Mouse (Mus musculus): Measurements from ENCODE around the gene Elf2.

The Elf2 gene

GRCm38 (mm10) chr3:51322326-51322725, 18.1 kb downstream of the Elf2 start:
- no peak for TF ChIP-seq GATA4 (IDR thresholded peaks at IDR 0.05; ENCODE audit: insufficient replicate concordance, low read length)

GRCm38 (mm10) chr3:51321141-51321540, 19.3 kb downstream of the Elf2 start:
- TF ChIP-seq GATA4 (IDR thresholded peaks at IDR 0.05; ENCODE audit: insufficient replicate concordance, low read length), result no peak

GRCm38 (mm10) chr3:51316876-51317275, 23.6 kb downstream of the Elf2 start:
- no peak for TF ChIP-seq GATA4 (IDR thresholded peaks at IDR 0.05; ENCODE audit: insufficient replicate concordance, low read length)

- TF ChIP-seq GATA4 (IDR thresholded peaks at IDR 0.05; ENCODE audit: insufficient replicate concordance, low read length), result no peak
These were observed 28.8 kb downstream of the Elf2 start for GRCm38 (mm10) chr3:51311638-51312037.

DNA sequence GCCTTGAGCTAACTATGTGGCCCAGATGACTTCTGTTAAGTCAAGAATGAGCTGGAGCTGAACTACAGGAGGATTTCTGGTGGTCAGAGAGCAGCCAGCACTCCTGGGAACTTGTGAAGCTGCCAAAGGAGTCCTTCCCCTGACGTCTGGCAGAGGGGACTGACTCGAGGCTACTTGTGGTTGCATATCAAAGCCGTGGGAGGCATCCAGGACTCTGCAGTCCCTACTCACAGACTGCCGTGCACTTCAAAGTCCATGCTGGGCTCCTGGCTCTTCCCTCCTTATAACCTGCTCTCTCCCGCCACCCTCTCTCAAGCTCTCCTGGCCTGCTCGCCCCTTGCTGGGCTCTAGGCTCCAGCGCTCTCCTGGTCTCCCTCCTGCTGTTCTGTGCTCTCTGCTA, 30.4 kb downstream of the Elf2 start:
- TF ChIP-seq GATA4 (IDR thresholded peaks at IDR 0.05; ENCODE audit: insufficient replicate concordance, low read length), result no peak

DNA sequence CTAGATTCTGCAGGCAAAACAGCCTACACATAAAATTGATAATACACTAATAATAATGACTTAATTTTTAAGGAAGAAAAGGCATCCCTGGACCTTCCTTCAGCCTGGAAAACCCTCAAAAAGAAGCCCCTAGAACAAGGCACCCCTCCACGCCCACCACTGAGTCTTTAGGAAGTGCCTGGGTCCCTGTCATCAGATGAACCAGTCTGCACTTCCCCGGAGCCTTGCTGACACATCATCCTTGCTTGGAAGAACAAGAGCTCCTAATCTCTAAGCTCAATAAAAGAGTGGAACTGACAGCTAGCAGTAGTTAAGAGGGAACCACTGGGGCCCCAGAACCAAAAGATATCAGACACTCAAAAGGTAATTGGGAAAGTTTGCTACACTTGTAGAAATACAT, 33.8 kb downstream of the Elf2 start:
- no peak for TF ChIP-seq GATA4 (IDR thresholded peaks at IDR 0.05; ENCODE audit: insufficient replicate concordance, low read length)

DNA sequence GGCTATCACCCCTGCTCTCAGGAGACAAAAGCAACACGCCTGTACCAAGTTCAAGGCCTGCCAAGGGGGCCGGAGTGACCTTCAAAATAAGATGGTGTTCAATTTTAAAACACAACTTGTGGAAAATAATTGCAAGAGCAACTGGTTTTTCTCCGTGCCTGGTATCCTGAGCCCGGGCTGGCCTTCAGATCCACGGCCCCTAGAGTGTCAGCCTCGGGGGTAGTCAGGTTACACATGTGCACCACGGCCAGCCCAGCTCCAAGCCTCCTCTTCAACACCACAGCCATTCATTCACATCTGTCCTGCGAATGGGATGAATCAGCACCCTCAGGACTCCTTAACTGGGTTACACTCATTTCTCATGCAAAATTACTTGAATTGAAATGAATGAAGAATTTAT, 34.5 kb downstream of the Elf2 start:
- TF ChIP-seq GATA4 (IDR thresholded peaks at IDR 0.05; ENCODE audit: insufficient replicate concordance, low read length), result no peak

- no peak for TF ChIP-seq GATA4 (IDR thresholded peaks at IDR 0.05; ENCODE audit: insufficient replicate concordance, low read length)
These were observed 37.4 kb downstream of the Elf2 start for GRCm38 (mm10) chr3:51302971-51303476.

DNA sequence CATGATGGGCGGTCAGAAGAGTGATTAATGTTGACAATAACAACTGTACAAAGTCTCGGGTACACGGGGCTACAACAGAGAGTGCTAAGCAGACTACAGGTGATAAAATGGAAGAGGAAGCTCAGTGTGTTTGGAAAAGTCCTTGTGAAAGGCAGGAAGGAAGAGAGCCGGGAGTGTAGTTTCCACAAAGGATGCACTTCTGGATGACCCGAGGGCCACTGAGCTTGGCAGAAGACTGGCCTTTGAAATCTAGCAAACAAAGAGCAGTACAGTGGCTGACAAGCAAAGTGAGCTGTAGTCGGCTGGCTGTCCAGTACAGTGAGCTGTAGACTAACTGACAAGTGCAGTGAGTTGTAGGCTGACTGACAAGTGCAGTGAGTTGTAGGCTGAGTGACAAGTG, 38.9 kb downstream of the Elf2 start:
- peak; percentile 24; the same call in 1 of the 2 replicates for TF ChIP-seq GATA4 (IDR thresholded peaks at IDR 0.05; ENCODE audit: insufficient replicate concordance, low read length)

GRCm38 (mm10) chr3:51296790-51297189, 43.7 kb downstream of the Elf2 start:
- TF ChIP-seq GATA4 (IDR thresholded peaks at IDR 0.05; ENCODE audit: insufficient replicate concordance, low read length), result no peak

DNA sequence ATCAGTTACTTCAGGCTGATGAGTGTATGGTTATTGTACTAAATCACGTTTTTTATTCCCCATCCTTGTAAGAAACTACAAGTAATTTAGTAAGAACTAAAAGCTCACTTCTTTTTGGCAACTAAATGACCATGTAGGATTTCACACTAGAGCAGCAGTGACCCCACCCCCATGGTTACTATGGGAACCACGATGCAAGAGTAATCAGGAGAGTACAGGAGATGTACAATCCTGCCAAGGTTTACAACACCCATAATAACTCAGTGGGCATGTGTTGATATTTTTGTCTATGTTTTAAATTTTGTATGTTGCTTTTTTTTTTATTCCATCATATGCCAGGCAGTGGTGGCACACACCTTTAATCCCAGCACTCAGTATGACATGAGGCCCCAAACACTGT, 45.2 kb downstream of the Elf2 start:
- TF ChIP-seq GATA4 (IDR thresholded peaks at IDR 0.05; ENCODE audit: insufficient replicate concordance, low read length), result no peak

DNA sequence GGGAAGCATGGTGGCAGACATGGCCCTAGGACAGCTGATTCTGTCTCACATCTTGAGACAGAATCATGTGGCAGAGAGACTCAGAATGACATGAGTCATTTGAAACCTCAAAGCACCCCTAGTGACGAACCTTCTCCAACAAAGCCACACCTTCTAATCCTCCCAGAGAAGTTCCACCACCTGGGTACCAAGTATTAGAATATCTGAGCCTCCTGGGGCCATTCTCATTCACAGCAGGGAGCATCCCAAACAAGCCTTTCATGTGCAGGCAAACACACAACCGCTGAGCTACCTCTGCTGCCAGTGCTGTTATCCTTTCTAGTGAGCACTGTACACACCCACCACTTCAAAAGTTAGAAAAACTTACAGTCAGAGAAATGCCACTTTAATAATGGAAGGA, 46.2 kb downstream of the Elf2 start:
- TF ChIP-seq GATA4 (IDR thresholded peaks at IDR 0.05; ENCODE audit: insufficient replicate concordance, low read length), result no peak

DNA sequence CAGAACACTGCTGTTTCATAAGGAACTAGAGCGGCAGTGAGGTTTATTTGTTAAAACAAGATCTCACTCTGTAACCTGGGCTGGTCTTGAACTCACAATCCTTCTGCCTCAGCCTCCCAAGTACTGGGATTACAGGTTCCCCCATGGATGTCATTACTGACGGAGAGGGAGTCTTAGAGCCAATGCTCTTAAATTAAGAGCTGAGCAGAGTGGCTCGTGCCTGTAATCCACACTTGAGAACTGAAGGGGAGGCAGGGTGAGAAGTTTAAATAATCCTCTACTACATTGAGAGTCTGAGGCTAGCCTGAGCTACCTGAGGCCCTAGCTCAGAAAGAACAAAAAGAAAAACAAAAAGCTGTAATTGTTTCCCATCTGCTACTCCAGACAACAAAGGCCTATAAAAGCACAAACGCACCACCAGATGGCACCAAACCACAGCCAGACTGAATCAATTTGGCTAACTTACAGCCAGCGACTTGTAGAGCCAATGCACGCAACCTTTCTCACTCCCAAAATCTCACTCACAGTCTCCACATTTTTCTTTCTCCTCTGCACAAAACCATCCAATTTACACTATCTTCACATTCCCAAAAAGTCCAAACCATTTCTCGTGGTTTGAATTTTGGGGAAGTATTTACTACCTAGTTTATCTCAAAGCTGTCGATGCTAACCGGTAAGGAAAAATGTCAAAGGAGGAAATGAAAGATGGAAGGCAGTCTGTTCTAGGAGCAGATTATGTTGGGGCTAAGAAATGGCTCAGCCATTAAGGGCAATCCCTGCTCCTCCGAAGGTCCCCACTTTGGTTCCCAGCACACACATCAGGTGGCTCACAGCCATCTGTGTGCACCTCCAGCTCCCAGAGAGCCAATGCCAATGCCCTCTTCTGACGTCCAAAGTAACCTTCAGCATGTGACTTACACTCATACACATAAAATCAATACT, 51.3 kb downstream of the Elf2 start:
- TF ChIP-seq GATA4 (IDR thresholded peaks at IDR 0.05; ENCODE audit: insufficient replicate concordance, low read length), result no peak

GRCm38 (mm10) chr3:51284375-51284774, 56.1 kb downstream of the Elf2 start:
- TF ChIP-seq GATA4 (IDR thresholded peaks at IDR 0.05; ENCODE audit: insufficient replicate concordance, low read length), result no peak

DNA sequence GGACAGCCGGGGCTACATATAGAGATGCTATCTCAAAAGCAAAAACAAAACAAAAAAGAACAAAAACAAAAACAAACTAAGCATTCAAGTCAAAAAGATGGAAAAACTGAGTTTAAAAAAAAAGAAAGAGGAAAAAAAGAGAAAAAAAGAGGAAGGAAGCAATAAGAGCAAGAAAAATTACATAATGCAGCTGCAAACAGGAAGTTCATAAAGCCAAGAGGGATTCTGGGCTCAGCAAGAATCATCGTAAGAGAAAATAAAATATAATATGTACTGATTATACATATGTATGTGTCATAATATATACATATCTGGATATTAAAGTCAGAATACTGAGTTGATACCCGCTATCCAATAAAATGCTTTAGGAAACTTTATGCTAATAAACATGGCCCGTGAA, 58.7 kb downstream of the Elf2 start:
- TF ChIP-seq GATA4 (IDR thresholded peaks at IDR 0.05; ENCODE audit: insufficient replicate concordance, low read length), result no peak

DNA sequence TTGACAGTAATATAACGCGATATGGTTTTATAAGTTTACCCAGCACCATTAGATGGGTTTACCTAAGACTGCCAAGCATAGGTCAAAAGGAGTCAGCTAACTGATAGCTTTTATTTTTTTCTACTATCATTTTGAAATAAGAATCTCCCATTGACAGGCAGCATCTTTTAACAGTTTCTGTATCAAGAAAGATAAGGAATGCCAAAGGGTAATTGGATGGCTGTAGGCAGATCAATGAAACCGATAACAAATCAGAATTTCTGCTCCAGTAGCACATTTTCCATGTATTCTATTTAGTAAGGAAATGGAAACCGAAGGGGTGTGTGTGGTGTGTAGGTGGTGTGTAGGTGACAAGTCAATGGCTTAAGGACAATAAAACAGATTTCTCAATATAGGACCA, 62.0 kb downstream of the Elf2 start:
- peak; percentile 66; the same call in 1 of the 2 replicates for TF ChIP-seq GATA4 (IDR thresholded peaks at IDR 0.05; ENCODE audit: insufficient replicate concordance, low read length)
